ENCODE assay signal across 24 mouse cellular contexts in genomic region chr14:75902013-75902412, GRCm38 (mm10). TPM values are rescaled to one million over a fixed set of nuclear protein-coding genes. Genes with fewer than 3 reads are reported as not detected.
DNase-seq lines count a peak whose midpoint lies in the region; ATAC-seq and TF ChIP-seq lines count a peak whose summit lies in the region.
"Had no signal": no experiment of that assay in that cellular context is flagged by ENCODE, and none has a peak within 500 bp of the region (broad histone marks: within the 10 kb centered on the region; RNA-seq: fewer than 3 reads in every experiment).

No protein-coding gene starts in this region.

- H3K4me3 ChIP-seq in forebrain, embryonic 15.5 days: no peak overlapping the region
- no peak overlapping the region for H3K4me3 ChIP-seq in forebrain, embryonic 10.5 days
- no peak overlapping the region for H3K4me3 ChIP-seq in midbrain, embryonic 12.5 days
- no peak overlapping the region for H3K4me3 ChIP-seq in midbrain, embryonic 11.5 days (ENCODE audit: low read depth, low read length)
- no peak overlapping the region for H3K4me3 ChIP-seq in limb, embryonic 10.5 days
- H3K4me3 ChIP-seq in stomach, postnatal 0 days (ENCODE audit: low read depth, low read length): no peak overlapping the region
- H3K4me3 ChIP-seq: stomach, embryonic 15.5 days had no signal

- TF ChIP-seq EP300 in stomach, postnatal 0 days (optimal IDR thresholded peaks at IDR 0.05): no peak

- H3K4me2 ChIP-seq in forebrain, embryonic 15.5 days (replicated peaks): no peak overlapping the region
- no peak overlapping the region for H3K4me2 ChIP-seq in midbrain, embryonic 12.5 days (replicated peaks)
- no peak overlapping the region for H3K4me2 ChIP-seq in midbrain, embryonic 11.5 days
- H3K4me2 ChIP-seq in stomach, postnatal 0 days (replicated peaks; ENCODE audit: low read depth): no peak overlapping the region
- H3K4me2 ChIP-seq: heart, embryonic 11.5 days; stomach, embryonic 15.5 days had no signal

- H3K27me3 ChIP-seq in forebrain, embryonic 15.5 days: no peaks in the 10 kb centered on the region
- no peaks in the 10 kb centered on the region for H3K27me3 ChIP-seq in forebrain, embryonic 10.5 days (ENCODE audit: poor library complexity, severe bottlenecking)
- no peaks in the 10 kb centered on the region for H3K27me3 ChIP-seq in midbrain, embryonic 12.5 days
- no peaks in the 10 kb centered on the region for H3K27me3 ChIP-seq in midbrain, embryonic 11.5 days (ENCODE audit: control insufficient read depth, insufficient read depth, low read length)
- H3K27me3 ChIP-seq in limb, embryonic 10.5 days (ENCODE audit: low read depth, poor library complexity, severe bottlenecking): no peaks in the 10 kb centered on the region
- no peaks in the 10 kb centered on the region for H3K27me3 ChIP-seq in stomach, postnatal 0 days (ENCODE audit: control insufficient read depth, insufficient read depth, low read length)
- H3K27me3 ChIP-seq: stomach, embryonic 15.5 days had no signal

- no peak overlapping the region for H3K9ac ChIP-seq in forebrain, embryonic 15.5 days (replicated peaks)
- H3K9ac ChIP-seq in midbrain, embryonic 12.5 days (replicated peaks): no peak overlapping the region
- no peak overlapping the region for H3K9ac ChIP-seq in midbrain, embryonic 11.5 days (ENCODE audit: low read length)
- no peak overlapping the region for H3K9ac ChIP-seq in stomach, postnatal 0 days (ENCODE audit: low read length)
- H3K9ac ChIP-seq: stomach, embryonic 15.5 days had no signal

- peaks cover 17% of the 10 kb centered on the region for H3K4me1 ChIP-seq in forebrain, embryonic 15.5 days
- H3K4me1 ChIP-seq in forebrain, embryonic 10.5 days: peaks cover 23% of the 10 kb centered on the region
- peaks cover 21% of the 10 kb centered on the region for H3K4me1 ChIP-seq in midbrain, embryonic 12.5 days
- peaks cover 5% of the 10 kb centered on the region for H3K4me1 ChIP-seq in midbrain, embryonic 11.5 days (ENCODE audit: control insufficient read depth, insufficient read depth, low read length)
- peaks cover 23% of the 10 kb centered on the region for H3K4me1 ChIP-seq in limb, embryonic 10.5 days
- H3K4me1 ChIP-seq in stomach, postnatal 0 days (replicated peaks; ENCODE audit: control insufficient read depth, insufficient read depth): no peaks in the 10 kb centered on the region

- DNase-seq in forebrain, embryonic 10.5 days (ENCODE audit: extremely low spot score, low spot score): no peak
- DNase-seq in midbrain, embryonic 11.5 days (ENCODE audit: low spot score, missing footprints): no peak
- DNase-seq in limb, embryonic 10.5 days (ENCODE audit: low spot score): no peak
- DNase-seq in stomach, postnatal 0 days (ENCODE audit: low spot score): no peak
- DNase-seq in layer of hippocampus, postnatal 10 days (ENCODE audit: low spot score in 2 of 2): no peak
- DNase-seq in adrenal gland, adult 18-20 months (ENCODE audit: low spot score in 2 of 2): no peak
- DNase-seq: adrenal gland, adult 8-10 months; cerebellum, adult 2 months; gastrocnemius, postnatal 36 days; heart, postnatal 36 days; lung, adult 2 months; lung, postnatal 4 days; right cerebral cortex, adult 18-20 months; spleen, adult 18-20 months; thymus, postnatal 36 days had no signal

- peak; percentile 20; the same call in 1 of the 2 replicates for TF ChIP-seq CTCF in stomach, postnatal 0 days (IDR thresholded peaks at IDR 0.05; ENCODE audit: low read depth)

- no peak for ATAC-seq in forebrain, embryonic 15.5 days (replicated peaks)
- ATAC-seq in midbrain, embryonic 12.5 days (ENCODE audit: low FRiP score, low read depth): no peak
- no peak for ATAC-seq in midbrain, embryonic 11.5 days (ENCODE audit: low FRiP score)
- no peak for ATAC-seq in stomach, postnatal 0 days (ENCODE audit: low FRiP score, low TSS enrichment)
- ATAC-seq: intestine, postnatal 0 days had no signal

- H3K27ac ChIP-seq in forebrain, embryonic 15.5 days (replicated peaks): 0 out of 2 replicates have a peak overlapping the region, but pooled peaks have one; percentile 91
- no peak overlapping the region for H3K27ac ChIP-seq in forebrain, embryonic 10.5 days
- H3K27ac ChIP-seq in midbrain, embryonic 12.5 days (replicated peaks): peak overlapping the region; percentile 85; the same call in 1 of the 2 replicates
- H3K27ac ChIP-seq in midbrain, embryonic 11.5 days (ENCODE audit: low read depth, low read length): no peak overlapping the region; the same call in 1 of the 2 replicates
- peak overlapping the region; percentile 34 for H3K27ac ChIP-seq in limb, embryonic 10.5 days
- no peak overlapping the region for H3K27ac ChIP-seq in stomach, postnatal 0 days (replicated peaks)
- H3K27ac ChIP-seq: stomach, embryonic 15.5 days had no signal

- 82% methylated on average over 2 of the region's 2 CpGs for WGBS in forebrain, embryonic 15.5 days
- 90% methylated on average over 2 of the region's 2 CpGs for WGBS in forebrain, embryonic 10.5 days
- WGBS in midbrain, embryonic 12.5 days: 86% methylated on average over 2 of the region's 2 CpGs
- 86% methylated on average over 2 of the region's 2 CpGs for WGBS in midbrain, embryonic 11.5 days
- 85% methylated on average over 2 of the region's 2 CpGs for WGBS in limb, embryonic 10.5 days
- WGBS in stomach, postnatal 0 days: 84% methylated on average over 2 of the region's 2 CpGs

- H3K9me3 ChIP-seq in forebrain, embryonic 15.5 days: no peaks in the 10 kb centered on the region
- H3K9me3 ChIP-seq in forebrain, embryonic 10.5 days: no peaks in the 10 kb centered on the region
- no peaks in the 10 kb centered on the region for H3K9me3 ChIP-seq in midbrain, embryonic 12.5 days
- H3K9me3 ChIP-seq in midbrain, embryonic 11.5 days (ENCODE audit: control insufficient read depth, low read length): no peaks in the 10 kb centered on the region
- no peaks in the 10 kb centered on the region for H3K9me3 ChIP-seq in limb, embryonic 10.5 days (replicated peaks)
- H3K9me3 ChIP-seq in stomach, postnatal 0 days (ENCODE audit: control insufficient read depth, low read length): no peaks in the 10 kb centered on the region
- H3K9me3 ChIP-seq: stomach, embryonic 15.5 days had no signal

- peaks cover 11% of the 10 kb centered on the region; the same call in 1 of the 2 replicates for H3K36me3 ChIP-seq in forebrain, embryonic 15.5 days
- H3K36me3 ChIP-seq in forebrain, embryonic 10.5 days (replicated peaks): peaks cover 48% of the 10 kb centered on the region
- peaks cover 23% of the 10 kb centered on the region for H3K36me3 ChIP-seq in midbrain, embryonic 12.5 days
- no peaks in the 10 kb centered on the region; the same call in 1 of the 2 replicates for H3K36me3 ChIP-seq in midbrain, embryonic 11.5 days (ENCODE audit: control insufficient read depth, insufficient read depth, low read length)
- peaks cover 45% of the 10 kb centered on the region for H3K36me3 ChIP-seq in limb, embryonic 10.5 days
- H3K36me3 ChIP-seq in stomach, postnatal 0 days (ENCODE audit: control insufficient read depth, insufficient read depth, low read length): peaks cover 6% of the 10 kb centered on the region; the same call in 1 of the 2 replicates

RNA-seq across cellular contexts. Expression of gene Kctd4, which starts 52.8 kb away (rescaled TPM):
- 8.2 and 8.6 TPM in 2 replicates for polyA plus RNA-seq in forebrain, embryonic 15.5 days (2015; fragmentation: Nextera tagmentation; extraction: Ambion mirVana)
- 0.52 and 0.88 TPM in 2 replicates for polyA plus RNA-seq in forebrain, embryonic 10.5 days (2016; fragmentation: Nextera tagmentation; extraction: Ambion mirVana)
- polyA plus RNA-seq in midbrain, embryonic 12.5 days (2016; fragmentation: Nextera tagmentation; extraction: Ambion mirVana): 2.2 and 2.8 TPM in 2 replicates
- 0.83 and 0.99 TPM in 2 replicates for polyA plus RNA-seq in midbrain, embryonic 11.5 days (2014; fragmentation: Nextera tagmentation; extraction: Ambion mirVana)
- 0.63 and 0.65 TPM in 2 replicates for polyA plus RNA-seq in limb, embryonic 10.5 days (2016; fragmentation: Nextera tagmentation; extraction: Ambion mirVana)
- 9.8 and 10.4 TPM in 2 replicates for polyA plus RNA-seq in stomach, postnatal 0 days (2015; fragmentation: Nextera tagmentation; extraction: Ambion mirVana)
- 10 to 100 TPM; 31.8 to 34.7 TPM for total RNA-seq in layer of hippocampus, postnatal 10 days (2021)
- total RNA-seq in adrenal gland, adult 18-20 months (2021): not detected
- total RNA-seq: common myeloid progenitor, adult 5-6 weeks; gastrocnemius, postnatal 36 days; heart, postnatal 36 days; liver, adult 2 months had no signal
- polyA plus RNA-seq: C2C12; large intestine, adult 2 months; liver, adult 2 months had no signal

RNA-seq across cellular contexts. Expression of gene Tpt1, which starts 57.1 kb away (rescaled TPM):
- polyA plus RNA-seq in forebrain, embryonic 15.5 days (2015; fragmentation: Nextera tagmentation; extraction: Ambion mirVana): 868 and 874 TPM in 2 replicates
- polyA plus RNA-seq in forebrain, embryonic 10.5 days (2016; fragmentation: Nextera tagmentation; extraction: Ambion mirVana): 885 and 915 TPM in 2 replicates
- 921 and 956 TPM in 2 replicates for polyA plus RNA-seq in midbrain, embryonic 12.5 days (2016; fragmentation: Nextera tagmentation; extraction: Ambion mirVana)
- polyA plus RNA-seq in midbrain, embryonic 11.5 days (2014; fragmentation: Nextera tagmentation; extraction: Ambion mirVana): 1,099 and 1,119 TPM in 2 replicates
- 830 and 926 TPM in 2 replicates for polyA plus RNA-seq in limb, embryonic 10.5 days (2016; fragmentation: Nextera tagmentation; extraction: Ambion mirVana)
- 1,101 and 1,127 TPM in 2 replicates for polyA plus RNA-seq in stomach, postnatal 0 days (2015; fragmentation: Nextera tagmentation; extraction: Ambion mirVana)
- total RNA-seq in layer of hippocampus, postnatal 10 days (2021): 1,000 to 10,000 TPM; 1,133 to 1,398 TPM
- total RNA-seq in adrenal gland, adult 18-20 months (2021): 1,000 to 10,000 TPM; 2,758 to 2,912 TPM

Comparison
In these comparisons a context has a peak if more than half of its experiments do, and no peak if none do; other contexts are left out.
1. H3K27ac ChIP-seq: peak in forebrain, embryonic 15.5 days (single experiment), midbrain, embryonic 12.5 days (single experiment) and limb, embryonic 10.5 days (single experiment); none in forebrain, embryonic 10.5 days (single experiment), midbrain, embryonic 11.5 days (single experiment) and stomach, postnatal 0 days (single experiment).